Mouse (Mus musculus) G1E (cell line): ENCODE data around the gene Sccpdh.

Source experiments
- CTCF ChIP-seq: IDR thresholded peaks from 2 replicates; pipeline ENCODE4 v1.5.1; 2012; ENCODE audit warnings: low read depth, low read length, inconsistent platforms, mixed read lengths
- POLR2AphosphoS5 ChIP-seq: IDR thresholded peaks from 2 replicates; pipeline ENCODE4 v1.6.1; 2012; ENCODE audit warnings: low read depth, low read length, inconsistent platforms; ENCODE audit not compliant: insufficient replicate concordance

GRCm38 (mm10) chr1:179666971-179667370, 1.0 kb upstream of the Sccpdh start:
- no peak for TF ChIP-seq CTCF
- TF ChIP-seq POLR2AphosphoS5 = no peak
